Comparison of ENCODE assay signal across 15 mouse cellular contexts in the genomic region with DNA sequence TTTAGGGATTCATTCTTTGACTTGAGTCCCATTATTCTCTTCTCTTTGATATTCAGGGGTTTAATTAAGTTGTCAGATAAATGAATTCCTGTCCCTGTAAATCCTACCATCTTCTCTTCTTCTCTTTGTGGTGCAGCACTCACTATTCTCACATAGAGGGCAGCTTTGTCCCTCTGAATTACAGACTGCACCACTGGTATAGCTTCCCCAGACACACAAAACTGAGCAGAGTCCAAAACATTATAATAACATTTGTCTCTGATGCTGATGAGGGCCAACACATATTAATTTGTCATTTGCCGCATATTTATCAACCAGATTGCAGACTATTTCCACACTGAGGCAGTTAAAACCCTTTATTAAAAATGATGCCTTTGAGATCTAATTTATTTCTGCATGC.
A peak's percentile ranks its signal among the peaks of the same experiment; 100 is the strongest.
DNase-seq lines count a peak whose midpoint lies in the region; ATAC-seq and TF ChIP-seq lines count a peak whose summit lies in the region.
"Had no signal": no experiment of that assay in that cellular context is flagged by ENCODE, and none has a peak within 500 bp of the region (broad histone marks: within the 10 kb centered on the region; RNA-seq: fewer than 3 reads in every experiment).

No protein-coding gene starts in this region.

- WGBS in forebrain, embryonic 12.5 days, result 76% methylated on average over 1 of the region's 1 CpGs
- 80% methylated on average over 1 of the region's 1 CpGs for WGBS in forebrain, embryonic 11.5 days
- 91% methylated on average over 1 of the region's 1 CpGs for WGBS in midbrain, embryonic 11.5 days
- WGBS in midbrain, embryonic 10.5 days, result 95% methylated on average over 1 of the region's 1 CpGs
- WGBS in stomach, postnatal 0 days, result 54% methylated on average over 1 of the region's 1 CpGs
- WGBS in kidney, embryonic 16.5 days, result 90% methylated on average over 1 of the region's 1 CpGs

- H3K27ac ChIP-seq in forebrain, embryonic 12.5 days, result no peak overlapping the region
- H3K27ac ChIP-seq in forebrain, embryonic 11.5 days (ENCODE audit: low read depth, low read length), result no peak overlapping the region
- H3K27ac ChIP-seq in midbrain, embryonic 11.5 days (ENCODE audit: low read depth, low read length), result no peak overlapping the region
- H3K27ac ChIP-seq in midbrain, embryonic 10.5 days (replicated peaks), result no peak overlapping the region
- no peak overlapping the region for H3K27ac ChIP-seq in stomach, postnatal 0 days (replicated peaks)
- no peak overlapping the region for H3K27ac ChIP-seq in kidney, embryonic 16.5 days (ENCODE audit: low read length)
- H3K27ac ChIP-seq: heart, embryonic 15.5 days; limb, embryonic 12.5 days; macrophage had no signal

- no peaks in the 10 kb centered on the region for H3K4me1 ChIP-seq in forebrain, embryonic 12.5 days
- H3K4me1 ChIP-seq in forebrain, embryonic 11.5 days (replicated peaks; ENCODE audit: control insufficient read depth, insufficient read depth, low read length), result no peaks in the 10 kb centered on the region
- H3K4me1 ChIP-seq in midbrain, embryonic 11.5 days (ENCODE audit: control insufficient read depth, insufficient read depth, low read length), result no peaks in the 10 kb centered on the region
- 0 out of 2 replicates have a peak, but pooled peaks cover 2% of the 10 kb centered on the region for H3K4me1 ChIP-seq in midbrain, embryonic 10.5 days
- H3K4me1 ChIP-seq in stomach, postnatal 0 days (replicated peaks; ENCODE audit: control insufficient read depth, insufficient read depth), result no peaks in the 10 kb centered on the region
- no peaks in the 10 kb centered on the region for H3K4me1 ChIP-seq in kidney, embryonic 16.5 days (ENCODE audit: insufficient read depth, low read length)
- H3K4me1 ChIP-seq: heart, embryonic 15.5 days; limb, embryonic 12.5 days had no signal

- H3K36me3 ChIP-seq in forebrain, embryonic 12.5 days (replicated peaks), result no peaks in the 10 kb centered on the region
- no peaks in the 10 kb centered on the region for H3K36me3 ChIP-seq in forebrain, embryonic 11.5 days (ENCODE audit: control insufficient read depth, insufficient read depth, low read length)
- H3K36me3 ChIP-seq in midbrain, embryonic 11.5 days (ENCODE audit: control insufficient read depth, insufficient read depth, low read length), result no peaks in the 10 kb centered on the region
- no peaks in the 10 kb centered on the region for H3K36me3 ChIP-seq in midbrain, embryonic 10.5 days
- no peaks in the 10 kb centered on the region for H3K36me3 ChIP-seq in stomach, postnatal 0 days (ENCODE audit: control insufficient read depth, insufficient read depth, low read length)
- H3K36me3 ChIP-seq in kidney, embryonic 16.5 days (ENCODE audit: insufficient read depth, low read length), result no peaks in the 10 kb centered on the region
- H3K36me3 ChIP-seq: heart, embryonic 15.5 days; limb, embryonic 12.5 days had no signal

- no peak overlapping the region for H3K4me2 ChIP-seq in forebrain, embryonic 12.5 days
- H3K4me2 ChIP-seq in forebrain, embryonic 11.5 days (ENCODE audit: low read depth, low read length, severe bottlenecking), result no peak overlapping the region
- H3K4me2 ChIP-seq in midbrain, embryonic 11.5 days, result no peak overlapping the region
- no peak overlapping the region for H3K4me2 ChIP-seq in stomach, postnatal 0 days (replicated peaks; ENCODE audit: low read depth)
- no peak overlapping the region for H3K4me2 ChIP-seq in kidney, embryonic 16.5 days (replicated peaks; ENCODE audit: low read depth, low read length)
- H3K4me2 ChIP-seq: heart, embryonic 15.5 days; limb, embryonic 12.5 days had no signal

- H3K27me3 ChIP-seq in forebrain, embryonic 12.5 days, result no peaks in the 10 kb centered on the region
- H3K27me3 ChIP-seq in forebrain, embryonic 11.5 days (ENCODE audit: control insufficient read depth, insufficient read depth, low read length), result no peaks in the 10 kb centered on the region
- H3K27me3 ChIP-seq in midbrain, embryonic 11.5 days (ENCODE audit: control insufficient read depth, insufficient read depth, low read length), result no peaks in the 10 kb centered on the region
- no peaks in the 10 kb centered on the region for H3K27me3 ChIP-seq in midbrain, embryonic 10.5 days (ENCODE audit: low read depth, poor library complexity, severe bottlenecking)
- no peaks in the 10 kb centered on the region for H3K27me3 ChIP-seq in stomach, postnatal 0 days (ENCODE audit: control insufficient read depth, insufficient read depth, low read length)
- no peaks in the 10 kb centered on the region for H3K27me3 ChIP-seq in kidney, embryonic 16.5 days (ENCODE audit: insufficient read depth, low read length)
- H3K27me3 ChIP-seq: heart, embryonic 15.5 days; limb, embryonic 12.5 days had no signal

- H3K9me3 ChIP-seq in forebrain, embryonic 12.5 days, result no peaks in the 10 kb centered on the region
- H3K9me3 ChIP-seq in forebrain, embryonic 11.5 days (ENCODE audit: control insufficient read depth, low read length), result no peaks in the 10 kb centered on the region
- no peaks in the 10 kb centered on the region for H3K9me3 ChIP-seq in midbrain, embryonic 11.5 days (ENCODE audit: control insufficient read depth, low read length)
- no peaks in the 10 kb centered on the region for H3K9me3 ChIP-seq in midbrain, embryonic 10.5 days (replicated peaks)
- no peaks in the 10 kb centered on the region for H3K9me3 ChIP-seq in stomach, postnatal 0 days (ENCODE audit: control insufficient read depth, low read length)
- H3K9me3 ChIP-seq in kidney, embryonic 16.5 days (ENCODE audit: low read length), result no peaks in the 10 kb centered on the region
- H3K9me3 ChIP-seq: heart, embryonic 15.5 days; limb, embryonic 12.5 days had no signal

- H3K4me3 ChIP-seq in forebrain, embryonic 12.5 days (replicated peaks), result no peak overlapping the region
- H3K4me3 ChIP-seq in forebrain, embryonic 11.5 days (ENCODE audit: low read depth, low read length), result no peak overlapping the region
- no peak overlapping the region for H3K4me3 ChIP-seq in midbrain, embryonic 11.5 days (ENCODE audit: low read depth, low read length)
- H3K4me3 ChIP-seq in midbrain, embryonic 10.5 days, result no peak overlapping the region
- H3K4me3 ChIP-seq in stomach, postnatal 0 days (ENCODE audit: low read depth, low read length), result no peak overlapping the region
- no peak overlapping the region for H3K4me3 ChIP-seq in kidney, embryonic 16.5 days (ENCODE audit: low read length)
- H3K4me3 ChIP-seq: heart, embryonic 15.5 days; limb, embryonic 12.5 days had no signal

- no peak for DNase-seq in forebrain, embryonic 11.5 days (ENCODE audit: low spot score)
- DNase-seq in midbrain, embryonic 11.5 days (ENCODE audit: low spot score, missing footprints), result no peak
- DNase-seq in midbrain, embryonic 10.5 days (ENCODE audit: low spot score), result no peak
- peak; percentile 7 to 11 for DNase-seq in layer of hippocampus, adult 8-10 months (ENCODE audit: low spot score in 2 of 2)
- no peak for DNase-seq in stomach, postnatal 0 days (ENCODE audit: low spot score)
- no peak for DNase-seq in Muller cell, postnatal 12 days (ENCODE audit: inconsistent ontology term)
- DNase-seq: cerebellum, adult 9-10 months; kidney, postnatal 4 days; right cerebral cortex, adult 18-20 months had no signal

- TF ChIP-seq EP300 in stomach, postnatal 0 days (optimal IDR thresholded peaks at IDR 0.05), result no peak

- no peak overlapping the region for H3K9ac ChIP-seq in forebrain, embryonic 12.5 days
- H3K9ac ChIP-seq in forebrain, embryonic 11.5 days (ENCODE audit: low read length), result no peak overlapping the region
- no peak overlapping the region for H3K9ac ChIP-seq in midbrain, embryonic 11.5 days (ENCODE audit: low read length)
- no peak overlapping the region for H3K9ac ChIP-seq in stomach, postnatal 0 days (ENCODE audit: low read length)
- no peak overlapping the region for H3K9ac ChIP-seq in kidney, embryonic 16.5 days (replicated peaks; ENCODE audit: low read length)
- H3K9ac ChIP-seq: heart, embryonic 15.5 days; limb, embryonic 12.5 days had no signal

- peak; percentile 71; the same call in 1 of the 2 replicates for ATAC-seq in forebrain, embryonic 12.5 days (ENCODE audit: low FRiP score)
- no peak for ATAC-seq in forebrain, embryonic 11.5 days (replicated peaks; ENCODE audit: low FRiP score)
- ATAC-seq in midbrain, embryonic 11.5 days (ENCODE audit: low FRiP score), result peak; percentile 65
- no peak for ATAC-seq in stomach, postnatal 0 days (ENCODE audit: low FRiP score, low TSS enrichment)
- no peak for ATAC-seq in kidney, embryonic 16.5 days (ENCODE audit: low FRiP score, low TSS enrichment)
- ATAC-seq: inflammation-experienced regulatory T-cells, adult 6 months had no signal

- TF ChIP-seq CTCF in stomach, postnatal 0 days (IDR thresholded peaks at IDR 0.05; ENCODE audit: low read depth), result peak; percentile 50

Comparison
In these comparisons a context has a peak if more than half of its experiments do, and no peak if none do; other contexts are left out.
1. ATAC-seq: peak in forebrain, embryonic 12.5 days (single experiment) and midbrain, embryonic 11.5 days (single experiment); none in forebrain, embryonic 11.5 days (single experiment), stomach, postnatal 0 days (single experiment) and kidney, embryonic 16.5 days (single experiment).
2. DNase-seq: peak in layer of hippocampus, adult 8-10 months (2 of 2); none in forebrain, embryonic 11.5 days (single experiment), midbrain, embryonic 11.5 days (single experiment), midbrain, embryonic 10.5 days (single experiment), stomach, postnatal 0 days (single experiment) and Muller cell, postnatal 12 days (single experiment).